Mouse (Mus musculus) intestine, postnatal 0 days (tissue): ENCODE results near the gene Unc119. TPM values are rescaled to one million over a fixed set of nuclear protein-coding genes. Genes with fewer than 3 reads are reported as not detected.

Source experiments
- ATAC-seq: fragments of 200-750 bp; cut with Nextera tagmentation; 2 replicates; pipeline ENCODE4 v1.8.0; 2017; ENCODE audit warnings: mild to moderate bottlenecking, moderate TSS enrichment, moderate library complexity
- H3K27ac ChIP-seq: fragments of 300-500 bp; sonication (generic); 2 replicates; pipeline ENCODE4 v1.5.1; 2014; ENCODE audit warnings: mild to moderate bottlenecking, low read depth, low read length, moderate library complexity
- H3K27me3 ChIP-seq: fragments of 300-500 bp; sonication (generic); replicated peaks from 2 replicates; pipeline ENCODE4 v1.6.1; 2014; ENCODE audit warnings: low read length, mixed read lengths; ENCODE audit not compliant: control insufficient read depth, insufficient read depth
- H3K36me3 ChIP-seq: fragments of 300-500 bp; sonication (generic); 2 replicates; pipeline ENCODE4 v1.6.1; 2014; ENCODE audit warnings: mild to moderate bottlenecking, moderate library complexity; ENCODE audit not compliant: control insufficient read depth, insufficient read depth
- H3K4me1 ChIP-seq: fragments of 300-500 bp; sonication (generic); replicated peaks from 2 replicates; pipeline ENCODE4 v1.6.1; 2014; ENCODE audit warnings: antibody characterized with exemption, low read length, mixed read lengths; ENCODE audit not compliant: control insufficient read depth, insufficient read depth
- H3K4me2 ChIP-seq: fragments of 300-500 bp; sonication (generic); replicated peaks from 2 replicates; pipeline ENCODE4 v1.6.1; 2014; ENCODE audit warnings: low read depth, mild to moderate bottlenecking, moderate library complexity
- H3K4me3 ChIP-seq: fragments of 300-500 bp; sonication (generic); 2 replicates; pipeline ENCODE4 v1.5.1; 2014; ENCODE audit warnings: low read depth, low read length
- H3K9ac ChIP-seq: fragments of 300-500 bp; sonication (generic); 2 replicates; pipeline ENCODE4 v1.6.1; 2014; ENCODE audit warnings: mild to moderate bottlenecking, low read depth, low read length
- H3K9me3 ChIP-seq: fragments of 300-500 bp; sonication (generic); 2 replicates; pipeline ENCODE4 v1.6.1; 2016; ENCODE audit warnings: mixed run types; ENCODE audit not compliant: control insufficient read depth
- CTCF ChIP-seq: sonication (generic); IDR thresholded peaks from 2 replicates; pipeline ENCODE4 v1.5.1; 2016; ENCODE audit warnings: low read depth, mild to moderate bottlenecking, control low read depth, antibody characterized with exemption, moderate library complexity
- WGBS: fragments of 180-500 bp; shearing (Covaris S2); extraction: QIAGEN DNeasy Blood & Tissue Kit; methylation state at CpG from one replicate; pipeline ENCODE4 v1.1.7; 2014; 5-methylcytosine and 5-hydroxymethylcytosine counted together
- polyA plus RNA-seq: library from polyadenylated mRNA; unstranded; fragments of >200 nt; fragmentation: Nextera tagmentation; extraction: Ambion mirVana; gene quantifications from 2 replicates; pipeline ENCODE4 v1.2.1, GENCODE M21; 2015

Gene Unc119
- polyA plus RNA-seq, 1 experiment from 2014 or later, result 28.4 TPM

DNA sequence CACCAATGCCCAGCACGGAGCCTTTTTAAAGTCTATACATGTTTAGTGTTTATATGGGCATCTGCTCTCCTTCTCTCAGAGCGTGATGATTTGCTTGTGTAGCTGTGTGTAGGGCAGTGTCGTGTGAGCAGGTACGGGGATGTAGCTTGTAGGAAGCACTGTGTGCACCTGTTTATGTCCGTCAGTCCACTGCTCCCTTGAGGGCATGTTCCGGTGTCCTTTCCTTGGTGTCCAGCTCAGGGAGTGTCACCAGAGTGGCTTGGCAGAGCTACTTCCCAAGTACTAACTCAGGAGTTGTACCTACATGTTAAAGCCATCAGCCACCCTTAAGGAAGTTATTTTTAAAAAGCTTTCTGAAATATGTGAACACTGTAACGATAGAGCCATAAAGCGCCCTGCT, 6.2 kb upstream of the Unc119 start:
- Histone ChIP-seq H3K4me2 (no peak overlapping the region), H3K27me3 (no peaks in the 10 kb centered on the region), H3K9ac (no peak overlapping the region), H3K36me3 (peaks cover 47% of the 10 kb centered on the region), H3K27ac (no peak overlapping the region), H3K4me1 (no peaks in the 10 kb centered on the region), H3K4me3 (no peak overlapping the region), H3K9me3 (no peaks in the 10 kb centered on the region)
- TF ChIP-seq CTCF, result no peak
- ATAC-seq, result no peak
- WGBS, result 95% methylated on average over 8 of the region's 8 CpGs

- no peak for TF ChIP-seq CTCF
- Histone ChIP-seq H3K4me1 (peaks cover 12% of the 10 kb centered on the region; the same call in 1 of the 2 replicates), H3K4me2 (no peak overlapping the region), H3K9me3 (no peaks in the 10 kb centered on the region), H3K9ac (no peak overlapping the region), H3K4me3 (no peak overlapping the region), H3K27ac (no peak overlapping the region), H3K36me3 (peaks cover 33% of the 10 kb centered on the region), H3K27me3 (no peaks in the 10 kb centered on the region)
- ATAC-seq, result no peak
- WGBS, result 81% methylated on average over 12 of the region's 12 CpGs
Observed at GRCm38 (mm10) chr11:78341702-78342101, 1.6 kb upstream of the Unc119 start.

DNA sequence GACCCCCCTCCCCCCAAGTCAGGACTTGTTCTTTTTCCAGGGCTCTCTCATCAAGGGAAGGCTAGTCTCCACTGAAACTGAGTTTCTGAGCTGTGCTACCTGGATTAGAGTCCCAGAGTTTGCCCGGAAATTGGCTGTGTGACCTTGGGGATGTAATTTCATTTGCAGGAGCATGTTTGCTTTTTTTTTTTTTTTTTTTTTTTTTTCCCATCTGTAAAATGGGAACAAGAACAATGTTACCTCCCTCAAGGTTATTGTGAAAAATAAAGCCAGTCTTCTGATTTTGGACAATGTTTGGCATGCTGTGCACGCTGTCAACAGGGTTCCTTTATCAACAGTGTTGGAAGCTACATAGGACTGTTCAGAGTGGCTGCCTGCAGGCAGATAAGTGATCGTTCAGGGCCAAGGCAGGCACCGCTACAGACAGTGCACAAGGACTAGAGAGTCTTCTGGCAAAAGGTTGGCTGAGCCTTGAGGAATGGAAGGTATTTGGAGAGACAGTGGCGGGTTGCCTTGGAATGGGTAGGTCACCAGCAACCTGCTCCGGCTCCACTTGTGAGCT, 1.1 kb downstream of the Unc119 start:
- Histone ChIP-seq H3K4me2 (peak overlapping the region; percentile 100), H3K27me3 (no peaks in the 10 kb centered on the region), H3K4me3 (peak overlapping the region; percentile 74), H3K36me3 (peaks cover 27% of the 10 kb centered on the region), H3K9me3 (no peaks in the 10 kb centered on the region), H3K4me1 (peaks cover 12% of the 10 kb centered on the region; the same call in 1 of the 2 replicates), H3K27ac (peak overlapping the region; percentile 16; the same call in 1 of the 2 replicates), H3K9ac (peak overlapping the region; percentile 79; the same call in 1 of the 2 replicates)
- no peak for ATAC-seq
- no peak for TF ChIP-seq CTCF
- WGBS, result 68% methylated on average over 6 of the region's 6 CpGs

DNA sequence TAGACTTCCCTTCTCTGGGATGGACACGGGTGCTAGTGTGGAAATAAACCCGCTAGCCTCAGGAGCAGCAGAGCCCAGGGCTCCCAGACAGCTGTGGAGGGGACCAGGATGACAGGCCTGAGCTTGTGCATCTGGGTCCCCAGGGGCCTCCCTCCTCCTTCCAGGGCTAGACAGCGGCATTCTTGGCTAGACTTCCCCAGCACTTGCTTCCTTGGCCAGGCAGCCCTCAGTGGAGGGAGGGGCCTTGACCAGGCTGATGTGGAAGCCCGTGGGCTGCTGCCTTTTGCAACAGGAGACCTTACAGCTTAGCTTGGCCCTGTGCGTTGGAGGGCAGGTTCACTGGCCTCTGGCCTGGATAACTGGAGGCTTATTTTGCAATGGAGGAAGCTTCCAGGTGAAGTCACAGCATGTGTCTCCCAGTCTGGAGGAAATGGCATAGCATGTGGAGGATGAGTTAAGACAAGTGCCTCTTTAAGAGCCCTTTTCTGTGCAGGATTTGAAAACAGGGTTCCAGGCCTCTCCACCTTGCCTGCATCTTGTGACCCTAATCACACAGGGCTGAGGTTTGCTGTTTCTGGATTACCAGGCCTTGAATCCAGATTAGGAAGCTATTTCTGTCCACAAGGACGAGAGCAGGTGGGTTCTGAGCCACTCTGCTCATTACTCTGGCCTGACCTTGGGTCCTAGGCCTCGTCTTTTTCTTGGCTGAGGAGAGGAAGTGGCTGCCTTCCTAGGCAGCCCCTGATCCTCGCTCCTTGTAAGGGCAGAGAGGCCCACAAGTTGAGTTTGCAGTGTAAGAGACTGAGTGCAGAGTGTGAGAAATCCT, 1.8 kb downstream of the Unc119 start:
- Histone ChIP-seq H3K36me3 (peaks cover 22% of the 10 kb centered on the region; the same call in 1 of the 2 replicates), H3K9me3 (no peaks in the 10 kb centered on the region), H3K27me3 (no peaks in the 10 kb centered on the region), H3K4me2 (peak overlapping the region; percentile 27), H3K4me3 (no peak overlapping the region), H3K9ac (no peak overlapping the region), H3K4me1 (peaks cover 12% of the 10 kb centered on the region; the same call in 1 of the 2 replicates), H3K27ac (peak overlapping the region; percentile 16; the same call in 1 of the 2 replicates)
- no peak for TF ChIP-seq CTCF
- WGBS, result 50% methylated on average over 8 of the region's 8 CpGs
- ATAC-seq, result no peak

GRCm38 (mm10) chr11:78345801-78346200, 2.5 kb downstream of the Unc119 start:
- H3K4me2 ChIP-seq, result no peak overlapping the region

GRCm38 (mm10) chr11:78346326-78347069, 3.2 kb downstream of the Unc119 start:
- peaks cover 13% of the 10 kb centered on the region; the same call in 1 of the 2 replicates for H3K36me3 ChIP-seq
- 79% methylated on average over 6 of the region's 6 CpGs for WGBS
- no peak overlapping the region for H3K4me3 ChIP-seq
- no peak for ATAC-seq
- no peaks in the 10 kb centered on the region for H3K9me3 ChIP-seq
- no peaks in the 10 kb centered on the region for H3K27me3 ChIP-seq
- peaks cover 12% of the 10 kb centered on the region; the same call in 1 of the 2 replicates for H3K4me1 ChIP-seq
- H3K4me2 ChIP-seq, result no peak overlapping the region
- TF ChIP-seq CTCF, result no peak
- H3K27ac ChIP-seq, result no peak overlapping the region
- H3K9ac ChIP-seq, result no peak overlapping the region

More at GRCm38 (mm10) chr11:78345801-78346200, 2.5 kb downstream of the Unc119 start:
- Histone ChIP-seq H3K9ac (no peak overlapping the region), H3K27me3 (no peaks in the 10 kb centered on the region), H3K9me3 (no peaks in the 10 kb centered on the region), H3K36me3 (peaks cover 19% of the 10 kb centered on the region; the same call in 1 of the 2 replicates), H3K27ac (no peak overlapping the region), H3K4me1 (peaks cover 12% of the 10 kb centered on the region; the same call in 1 of the 2 replicates), H3K4me3 (no peak overlapping the region)
- ATAC-seq, result no peak
- 76% methylated on average over 7 of the region's 7 CpGs for WGBS
- TF ChIP-seq CTCF, result no peak
